In the genomic region with DNA sequence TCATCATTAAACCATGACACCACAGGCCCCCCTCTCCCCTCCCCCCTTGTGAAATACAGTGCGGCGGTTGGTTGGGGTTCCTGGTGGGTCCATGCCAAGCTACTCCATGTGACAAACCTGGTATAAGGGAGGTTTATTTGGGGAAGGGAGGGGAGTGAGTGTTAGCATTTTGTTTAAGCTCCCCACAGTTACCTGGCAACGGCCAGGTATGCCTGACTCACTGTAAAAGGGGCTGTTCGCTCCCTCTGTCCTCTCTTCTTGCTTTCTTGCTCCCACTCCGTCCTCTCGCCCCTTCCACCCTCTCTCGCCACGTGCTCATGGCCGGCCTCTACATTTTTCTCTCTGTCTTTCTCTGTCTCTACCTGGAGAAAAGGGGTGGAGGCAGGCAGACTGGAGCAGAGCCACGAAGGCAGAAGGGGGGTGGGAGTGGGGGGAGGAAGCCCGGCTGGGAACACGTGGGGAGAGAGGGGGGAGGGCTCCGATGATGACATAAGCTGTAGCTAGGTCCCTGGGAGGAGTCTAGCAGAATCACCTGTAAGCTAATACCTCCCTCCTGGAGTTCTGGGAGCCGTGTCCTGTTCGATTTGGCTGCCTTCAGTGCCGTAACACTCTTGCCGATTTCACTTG, we compare ENCODE assay signal across 8 mouse cellular contexts.
DNase-seq lines count a peak whose midpoint lies in the region; ATAC-seq lines count a peak whose summit lies in the region.

No protein-coding gene starts in this region.

- ATAC-seq in liver, embryonic 11.5 days (replicated peaks; ENCODE audit: low FRiP score): no peak
- no peak for ATAC-seq in hindbrain, embryonic 12.5 days (ENCODE audit: low FRiP score)
- ATAC-seq in limb, embryonic 15.5 days (ENCODE audit: insufficient number of reproducible peaks, low FRiP score, low TSS enrichment, low read depth): no peak
- peak; percentile 65; the same call in 1 of the 2 replicates for ATAC-seq in stomach, embryonic 14.5 days (ENCODE audit: insufficient number of reproducible peaks, insufficient read depth, low FRiP score, low read depth)

- no peak overlapping the region for H3K4me3 ChIP-seq in liver, embryonic 11.5 days (ENCODE audit: low read depth, low read length)
- H3K4me3 ChIP-seq in hindbrain, embryonic 12.5 days: peak overlapping the region; percentile 2; the same call in 1 of the 2 replicates
- H3K4me3 ChIP-seq in limb, embryonic 15.5 days: 0 out of 2 replicates have a peak overlapping the region, but pooled peaks have one; percentile 9
- H3K4me3 ChIP-seq in stomach, embryonic 14.5 days (ENCODE audit: low read depth, low read length): peak overlapping the region; percentile 11; the same call in 1 of the 2 replicates

- no peaks in the 10 kb centered on the region for H3K27me3 ChIP-seq in liver, embryonic 11.5 days (replicated peaks; ENCODE audit: control insufficient read depth, insufficient read depth, low read length)
- H3K27me3 ChIP-seq in hindbrain, embryonic 12.5 days: peaks cover 15% of the 10 kb centered on the region
- peaks cover 4% of the 10 kb centered on the region; the same call in 1 of the 2 replicates for H3K27me3 ChIP-seq in limb, embryonic 15.5 days
- no peaks in the 10 kb centered on the region for H3K27me3 ChIP-seq in stomach, embryonic 14.5 days (ENCODE audit: control insufficient read depth, insufficient read depth, low read length)

- no peak overlapping the region for H3K27ac ChIP-seq in liver, embryonic 11.5 days (ENCODE audit: low read depth, low read length)
- no peak overlapping the region for H3K27ac ChIP-seq in hindbrain, embryonic 12.5 days
- no peak overlapping the region for H3K27ac ChIP-seq in limb, embryonic 15.5 days
- H3K27ac ChIP-seq in stomach, embryonic 14.5 days (ENCODE audit: low read length): no peak overlapping the region

- H3K4me2 ChIP-seq in liver, embryonic 11.5 days: peak overlapping the region; percentile 54
- H3K4me2 ChIP-seq in hindbrain, embryonic 12.5 days (replicated peaks): peak overlapping the region; percentile 35
- H3K4me2 ChIP-seq in limb, embryonic 15.5 days: peak overlapping the region; percentile 40
- H3K4me2 ChIP-seq in stomach, embryonic 14.5 days (replicated peaks; ENCODE audit: low read depth, low read length): peak overlapping the region; percentile 39

- H3K9ac ChIP-seq in liver, embryonic 11.5 days (ENCODE audit: low read depth, low read length): no peak overlapping the region
- no peak overlapping the region for H3K9ac ChIP-seq in hindbrain, embryonic 12.5 days
- no peak overlapping the region for H3K9ac ChIP-seq in limb, embryonic 15.5 days
- H3K9ac ChIP-seq in stomach, embryonic 14.5 days (replicated peaks; ENCODE audit: low read depth, low read length): no peak overlapping the region

- no peaks in the 10 kb centered on the region for H3K9me3 ChIP-seq in liver, embryonic 11.5 days (ENCODE audit: control insufficient read depth, low read length)
- no peaks in the 10 kb centered on the region for H3K9me3 ChIP-seq in hindbrain, embryonic 12.5 days (replicated peaks)
- no peaks in the 10 kb centered on the region for H3K9me3 ChIP-seq in limb, embryonic 15.5 days
- H3K9me3 ChIP-seq in stomach, embryonic 14.5 days (ENCODE audit: control insufficient read depth, low read depth, low read length): no peaks in the 10 kb centered on the region

- H3K36me3 ChIP-seq in liver, embryonic 11.5 days (ENCODE audit: control insufficient read depth, insufficient read depth, low read length): no peaks in the 10 kb centered on the region; the same call in 1 of the 2 replicates
- no peaks in the 10 kb centered on the region for H3K36me3 ChIP-seq in hindbrain, embryonic 12.5 days
- no peaks in the 10 kb centered on the region for H3K36me3 ChIP-seq in limb, embryonic 15.5 days
- H3K36me3 ChIP-seq in stomach, embryonic 14.5 days (ENCODE audit: control insufficient read depth, insufficient read depth, low read length): no peaks in the 10 kb centered on the region

- intact Hi-C loops in left cerebral cortex, postnatal 4 days (cut with DNase I): no loop called here

- 41% methylated on average over 17 of the region's 17 CpGs for WGBS in liver, embryonic 11.5 days
- WGBS in hindbrain, embryonic 12.5 days: 18% methylated on average over 17 of the region's 17 CpGs
- WGBS in limb, embryonic 15.5 days: 12% methylated on average over 17 of the region's 17 CpGs
- WGBS in stomach, embryonic 14.5 days: 14% methylated on average over 17 of the region's 17 CpGs

- no peak for DNase-seq in liver, embryonic 11.5 days (ENCODE audit: low spot score)
- DNase-seq in liver (no peak), MN1 (ENCODE audit: low spot score) (no peak)
- no peak for DNase-seq in thymus, postnatal 14 days
- DNase-seq in left cerebral cortex, postnatal 4 days: no peak

- H3K4me1 ChIP-seq in liver, embryonic 11.5 days (replicated peaks; ENCODE audit: control insufficient read depth, insufficient read depth, low read length): peaks cover 8% of the 10 kb centered on the region; the same call in 1 of the 2 replicates
- peaks cover 6% of the 10 kb centered on the region; the same call in 1 of the 2 replicates for H3K4me1 ChIP-seq in hindbrain, embryonic 12.5 days
- peaks cover 16% of the 10 kb centered on the region for H3K4me1 ChIP-seq in limb, embryonic 15.5 days
- H3K4me1 ChIP-seq in stomach, embryonic 14.5 days (ENCODE audit: control insufficient read depth, insufficient read depth, low read length): no peaks in the 10 kb centered on the region
